Mouse (Mus musculus) spleen, adult 2 months (tissue): Measurements from ENCODE around the gene Sowahb.

Experiments
- CTCF ChIP-seq: fragments of 200-500 bp; IDR thresholded peaks from 2 replicates; pipeline ENCODE4 v1.5.1; 2011; ENCODE audit warnings: mild to moderate bottlenecking, inconsistent platforms; ENCODE audit not compliant: insufficient read depth, insufficient read length, insufficient replicate concordance; ENCODE audit errors: extremely low read depth
- POLR2A ChIP-seq: fragments of 200-500 bp; IDR thresholded peaks from 2 replicates; pipeline ENCODE4 v1.6.1; 2011; ENCODE audit warnings: low read depth, low read length, inconsistent platforms

DNA sequence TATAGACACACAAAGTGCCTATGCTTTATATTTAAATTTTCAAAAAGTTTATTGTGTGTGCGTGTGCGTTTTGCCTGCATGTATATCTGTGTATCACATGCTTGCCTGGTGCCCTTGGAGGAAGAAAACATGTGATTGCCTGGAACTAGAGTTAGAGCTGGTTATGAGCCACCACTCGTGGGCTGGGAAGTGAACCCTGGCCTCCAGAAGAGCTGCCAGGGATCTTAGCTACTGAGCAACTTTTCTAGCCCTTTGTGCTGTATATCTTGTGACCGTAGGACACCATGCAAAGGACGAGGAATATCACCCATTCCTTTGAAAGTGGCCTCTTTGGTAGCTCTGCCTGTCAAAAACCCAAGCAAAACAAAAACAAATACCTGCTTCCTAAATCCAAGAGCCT is 14.4 kb downstream of the Sowahb start:
- TF ChIP-seq CTCF (no peak), POLR2A (no peak)
